Mouse (Mus musculus) layer of hippocampus, adult 2 months (tissue): ENCODE data around the gene Mier2. TPM values are rescaled to one million over a fixed set of nuclear protein-coding genes. Genes with fewer than 3 reads are reported as not detected.

Experiments used
- DNase-seq, 2 experiments: peaks; one replicate each; pipeline ENCODE4 v3.0.0; 2022; ENCODE audit warnings: low spot score in 2 of 2
- H3K27ac ChIP-seq: fragments of 200-600 bp; 2 replicates; pipeline ENCODE4 v1.8.1; 2022
- H3K4me3 ChIP-seq: fragments of 200-600 bp; 2 replicates; pipeline ENCODE4 v1.8.1; 2022; ENCODE audit warnings: mild to moderate bottlenecking
- CTCF ChIP-seq: fragments of 200-600 bp; conservative IDR thresholded peaks from 2 replicates; pipeline ENCODE4 v1.8.1; 2022; ENCODE audit warnings: antibody characterized with exemption, mild to moderate bottlenecking, moderate library complexity
- total RNA-seq, 2 experiments: library from RNA; stranded (reverse); gene quantifications; 2 replicates each; pipeline ENCODE4 v1.2.3; 2021

Mier2 gene
- total RNA-seq, 2 experiments from 2014 or later, result 60.1 to 61.6 TPM

- DNase-seq, result peak; percentile 30 to 51
Observed at GRCm38 (mm10) chr10:79533126-79533911, 21.7 kb downstream of the Mier2 start, which contains the start of gene Plpp2. Gene Plpp2, minus strand, starts transcription at chr10:79533796.

GRCm38 (mm10) chr10:79532678-79533077 is 22.3 kb downstream of the Mier2 start:
- DNase-seq, result no peak
- Histone ChIP-seq H3K4me3 (peak overlapping the region; percentile 58; the same call in 1 of the 2 replicates), H3K27ac (no peak overlapping the region)
- no peak for TF ChIP-seq CTCF

More at GRCm38 (mm10) chr10:79533126-79533911, 21.7 kb downstream of the Mier2 start, which contains the start of gene Plpp2:
- peak within 1 kb of the TSS; percentile 58 for H3K4me3 ChIP-seq
- H3K27ac ChIP-seq, result peak within 1 kb of the TSS; percentile 43; the same call in 1 of the 2 replicates
- TF ChIP-seq CTCF, result peak; percentile 73

GRCm38 (mm10) chr10:79531593-79531992 is 23.4 kb downstream of the Mier2 start:
- TF ChIP-seq CTCF, result no peak
- DNase-seq, result no peak
- H3K4me3 ChIP-seq, result no peak overlapping the region
- no peak overlapping the region for H3K27ac ChIP-seq

GRCm38 (mm10) chr10:79530721-79531120 is 24.3 kb downstream of the Mier2 start:
- Histone ChIP-seq H3K4me3 (no peak overlapping the region), H3K27ac (no peak overlapping the region)
- no peak for TF ChIP-seq CTCF
- DNase-seq, result no peak

GRCm38 (mm10) chr10:79530241-79530640 is 24.8 kb downstream of the Mier2 start:
- H3K27ac ChIP-seq, result no peak overlapping the region
- DNase-seq, result no peak

GRCm38 (mm10) chr10:79528081-79528480 is 26.9 kb downstream of the Mier2 start:
- DNase-seq, result no peak
- H3K4me3 ChIP-seq, result no peak overlapping the region

More at GRCm38 (mm10) chr10:79530241-79530640, 24.8 kb downstream of the Mier2 start:
- TF ChIP-seq CTCF, result no peak
- no peak overlapping the region for H3K4me3 ChIP-seq

GRCm38 (mm10) chr10:79527453-79527845 is 27.6 kb downstream of the Mier2 start:
- Histone ChIP-seq H3K4me3 (no peak overlapping the region), H3K27ac (no peak overlapping the region)
- DNase-seq, result no peak
- TF ChIP-seq CTCF, result no peak

More at GRCm38 (mm10) chr10:79528081-79528480, 26.9 kb downstream of the Mier2 start:
- TF ChIP-seq CTCF, result 0 out of 2 replicates have a peak, but pooled peaks have one; percentile 14
- H3K27ac ChIP-seq, result no peak overlapping the region

GRCm38 (mm10) chr10:79526661-79527452 is 28.1 kb downstream of the Mier2 start:
- Histone ChIP-seq H3K4me3 (no peak overlapping the region), H3K27ac (no peak overlapping the region)
- TF ChIP-seq CTCF, result no peak
- no peak for DNase-seq

- DNase-seq, result no peak
- no peak for TF ChIP-seq CTCF
- Histone ChIP-seq H3K4me3 (no peak overlapping the region), H3K27ac (no peak overlapping the region)
Observed at GRCm38 (mm10) chr10:79525456-79526325, 29.3 kb downstream of the Mier2 start.

GRCm38 (mm10) chr10:79524433-79524832 is 30.6 kb downstream of the Mier2 start:
- Histone ChIP-seq H3K27ac (no peak overlapping the region), H3K4me3 (no peak overlapping the region)
- TF ChIP-seq CTCF, result no peak
- no peak for DNase-seq

GRCm38 (mm10) chr10:79506709-79507108 is 48.3 kb downstream of the Mier2 start:
- Histone ChIP-seq H3K4me3 (no peak overlapping the region), H3K27ac (no peak overlapping the region)
- TF ChIP-seq CTCF, result no peak
- no peak for DNase-seq
